Mouse (Mus musculus) kidney, postnatal 0 days (tissue): Measurements from ENCODE around the gene Abca1. TPM values are rescaled to one million over a fixed set of nuclear protein-coding genes. Genes with fewer than 3 reads are reported as not detected.

Experiments
- ATAC-seq: fragments of 200-750 bp; cut with Nextera tagmentation; replicated peaks from 2 replicates; pipeline ENCODE4 v1.8.0; 2017; ENCODE audit warnings: low read depth, moderate number of reproducible peaks, moderate TSS enrichment, moderate library complexity; ENCODE audit not compliant: low FRiP score
- DNase-seq: peaks from one replicate; pipeline ENCODE4 v3.0.0-alpha.2; 2016; ENCODE audit warnings: low spot score
- H3K27ac ChIP-seq: fragments of 300-500 bp; sonication (generic); 2 replicates; pipeline ENCODE4 v1.5.1; 2014; ENCODE audit warnings: mild to moderate bottlenecking
- H3K27me3 ChIP-seq: fragments of 300-500 bp; sonication (generic); 2 replicates; pipeline ENCODE4 v1.6.1; 2014; ENCODE audit warnings: low read length, mixed read lengths; ENCODE audit not compliant: insufficient read depth
- H3K36me3 ChIP-seq: fragments of 300-500 bp; sonication (generic); 2 replicates; pipeline ENCODE4 v1.6.1; 2014; ENCODE audit warnings: low read length, mixed read lengths; ENCODE audit not compliant: insufficient read depth
- H3K4me1 ChIP-seq: fragments of 300-500 bp; sonication (generic); replicated peaks from 2 replicates; pipeline ENCODE4 v1.6.1; 2014; ENCODE audit warnings: antibody characterized with exemption, low read length, mixed read lengths; ENCODE audit not compliant: insufficient read depth
- H3K4me2 ChIP-seq: fragments of 300-500 bp; sonication (generic); 2 replicates; pipeline ENCODE4 v1.6.1; 2014; ENCODE audit warnings: mild to moderate bottlenecking, low read length, moderate library complexity, mixed read lengths
- H3K4me3 ChIP-seq: fragments of 300-500 bp; sonication (generic); replicated peaks from 2 replicates; pipeline ENCODE4 v1.5.1; 2014; ENCODE audit warnings: low read depth, low read length
- H3K9ac ChIP-seq: fragments of 300-500 bp; sonication (generic); 2 replicates; pipeline ENCODE4 v1.6.1; 2014; ENCODE audit warnings: low read depth, low read length
- H3K9me3 ChIP-seq: fragments of 300-500 bp; sonication (generic); replicated peaks from 2 replicates; pipeline ENCODE4 v1.6.1; 2016; ENCODE audit warnings: low read length, inconsistent platforms, mixed read lengths
- CTCF ChIP-seq: IDR thresholded peaks from 2 replicates; pipeline ENCODE4 v1.5.1; 2016; ENCODE audit warnings: antibody characterized with exemption, low read depth, mild to moderate bottlenecking, moderate library complexity
- WGBS: fragments of 180-500 bp; shearing (Covaris S2); extraction: QIAGEN DNeasy Blood & Tissue Kit; methylation state at CpG from one replicate; pipeline ENCODE4 v1.1.7; 2014; 5-methylcytosine and 5-hydroxymethylcytosine counted together
- polyA plus RNA-seq: library from polyadenylated mRNA; unstranded; fragments of >200 nt; fragmentation: Nextera tagmentation; extraction: Ambion mirVana; gene quantifications from 2 replicates; pipeline ENCODE4 v1.2.1, GENCODE M21; 2015

Abca1 gene
- polyA plus RNA-seq, 1 experiment from 2014 or later = 4.7 TPM

DNA sequence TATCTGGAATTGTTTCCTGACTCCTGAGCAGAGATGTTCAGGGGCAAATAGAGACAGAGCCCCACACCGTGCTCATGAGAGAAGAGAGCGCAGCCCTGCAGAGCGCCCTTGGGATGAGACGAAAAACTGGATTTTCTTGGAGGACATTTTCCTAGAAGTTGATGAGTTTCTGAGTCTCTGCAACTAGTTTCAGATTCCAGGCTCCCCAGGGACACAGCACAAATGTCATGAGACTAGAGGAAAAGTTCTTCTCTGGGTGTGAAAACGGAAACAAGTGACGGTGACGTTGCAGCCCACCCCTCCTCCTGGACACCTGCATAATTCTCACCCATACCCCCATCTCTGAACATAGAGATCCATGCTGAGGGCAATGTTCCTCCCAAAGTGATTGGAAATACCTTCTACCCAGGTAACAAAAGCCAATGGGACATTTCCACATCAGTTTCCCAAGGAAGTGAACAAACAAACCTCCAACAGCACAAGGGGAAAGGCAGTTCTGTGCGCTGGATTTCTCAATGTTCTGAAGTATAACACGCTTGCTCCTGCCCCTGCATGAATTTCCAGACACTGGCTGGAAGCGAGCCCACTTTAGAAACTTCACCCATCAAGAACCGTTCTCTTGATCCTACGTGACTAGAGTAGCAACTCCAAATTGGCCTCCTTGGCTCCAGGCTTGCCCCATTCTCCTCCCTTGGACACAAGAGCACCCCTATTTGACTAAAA, 13.3 kb downstream of the Abca1 start:
- TF ChIP-seq CTCF = no peak
- no peak overlapping the region for H3K9ac ChIP-seq
- WGBS = 95% methylated on average over 12 of the region's 12 CpGs
- no peaks in the 10 kb centered on the region for H3K36me3 ChIP-seq
- H3K4me1 ChIP-seq = 0 out of 2 replicates have a peak, but pooled peaks cover 3% of the 10 kb centered on the region
- H3K27ac ChIP-seq = no peak overlapping the region
- no peak for ATAC-seq
- H3K9me3 ChIP-seq = no peaks in the 10 kb centered on the region
- no peak overlapping the region for H3K4me2 ChIP-seq
- H3K27me3 ChIP-seq = no peaks in the 10 kb centered on the region
- H3K4me3 ChIP-seq = no peak overlapping the region
- DNase-seq = no peak

DNA sequence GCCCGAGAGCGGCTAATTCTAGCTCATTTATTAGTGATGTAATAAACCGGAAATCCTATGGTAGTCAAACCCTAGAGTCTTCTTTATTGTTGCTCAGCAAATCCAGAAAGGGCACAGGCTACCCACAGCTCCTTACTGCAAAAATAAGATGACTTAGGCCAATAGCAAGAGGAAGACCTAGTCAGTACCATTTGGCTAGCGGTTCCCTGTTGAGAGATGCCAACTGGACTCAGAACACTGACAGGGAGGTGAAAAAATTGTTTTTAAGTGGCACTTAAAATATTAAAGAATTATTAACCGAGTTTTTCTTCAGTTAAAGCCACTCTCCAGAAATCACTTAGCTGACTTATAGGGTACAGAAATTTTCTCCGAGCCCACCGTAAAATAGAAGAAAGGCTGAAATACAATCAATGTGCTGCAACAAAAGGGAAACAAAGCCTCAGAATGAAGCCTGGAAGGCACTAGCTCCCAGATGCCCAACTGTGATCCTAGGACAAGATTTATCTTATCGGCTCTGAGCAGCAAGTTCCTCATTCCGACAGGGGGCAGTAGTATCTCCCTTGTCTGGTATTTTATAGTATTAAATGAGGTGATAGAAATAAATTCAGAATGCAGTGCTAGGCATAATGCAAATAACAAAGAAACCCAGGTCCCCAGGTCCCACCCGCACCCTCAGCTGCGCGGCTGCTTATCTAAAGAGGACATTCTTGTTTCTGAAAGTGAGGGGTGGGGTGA, 14.1 kb downstream of the Abca1 start:
- Histone ChIP-seq H3K36me3 (no peaks in the 10 kb centered on the region), H3K9ac (no peak overlapping the region), H3K4me2 (no peak overlapping the region), H3K9me3 (no peaks in the 10 kb centered on the region), H3K4me3 (no peak overlapping the region), H3K4me1 (0 out of 2 replicates have a peak, but pooled peaks cover 3% of the 10 kb centered on the region), H3K27ac (no peak overlapping the region), H3K27me3 (no peaks in the 10 kb centered on the region)
- 88% methylated on average over 12 of the region's 12 CpGs for WGBS
- ATAC-seq (no peak), DNase-seq (no peak)
- no peak for TF ChIP-seq CTCF

DNA sequence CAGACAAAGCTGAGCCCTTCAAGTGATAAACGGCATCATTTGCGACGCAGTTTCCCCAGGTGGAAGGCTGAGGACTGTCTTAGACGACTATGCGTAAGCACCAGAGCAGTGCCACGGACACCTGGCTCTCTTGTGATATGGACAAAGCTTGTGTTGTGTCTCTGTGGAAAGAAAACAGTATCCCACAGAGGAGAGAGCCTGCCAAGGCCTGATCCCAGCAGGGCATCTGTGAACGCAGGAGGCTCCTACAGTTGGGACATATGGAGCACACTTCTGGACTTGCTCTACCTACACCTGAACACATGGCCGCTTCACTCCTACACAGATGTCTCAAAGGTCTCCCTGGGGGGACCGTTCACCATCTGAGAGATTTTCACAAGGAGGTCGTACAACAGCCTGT, 15.1 kb downstream of the Abca1 start:
- WGBS = 77% methylated on average over 10 of the region's 10 CpGs
- no peak overlapping the region for H3K27ac ChIP-seq
- ATAC-seq = no peak

DNA sequence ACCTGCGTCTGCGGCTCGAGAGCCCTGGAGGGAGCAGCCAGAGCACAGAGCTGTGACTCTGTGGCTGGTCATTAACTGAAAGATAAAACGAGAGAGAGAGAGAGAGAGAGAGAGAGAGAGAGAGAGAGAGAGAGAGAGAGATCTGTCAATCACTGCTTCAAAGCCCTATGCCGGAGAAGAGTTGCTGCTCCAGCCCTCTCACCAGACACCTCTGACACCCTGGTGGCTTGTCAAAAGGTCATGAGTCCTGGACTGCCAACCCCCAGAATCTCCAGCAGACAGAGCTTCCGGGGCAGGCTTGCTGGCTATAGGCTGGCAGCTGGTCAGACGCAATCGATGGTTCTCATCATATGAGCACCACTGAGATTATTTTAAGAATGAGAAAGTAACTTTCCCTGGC, 15.7 kb downstream of the Abca1 start:
- Histone ChIP-seq H3K9me3 (no peaks in the 10 kb centered on the region), H3K4me2 (no peak overlapping the region), H3K36me3 (no peaks in the 10 kb centered on the region), H3K4me3 (no peak overlapping the region), H3K4me1 (no peaks in the 10 kb centered on the region), H3K27me3 (no peaks in the 10 kb centered on the region), H3K9ac (no peak overlapping the region), H3K27ac (no peak overlapping the region)
- WGBS = 73% methylated on average over 8 of the region's 8 CpGs
- no peak for ATAC-seq
- no peak for TF ChIP-seq CTCF
- DNase-seq = no peak

More for the DNA sequence above, 15.1 kb downstream of the Abca1 start:
- H3K4me2 ChIP-seq = no peak overlapping the region
- H3K9ac ChIP-seq = no peak overlapping the region
- no peak for DNase-seq
- 0 out of 2 replicates have a peak, but pooled peaks cover 2% of the 10 kb centered on the region for H3K4me1 ChIP-seq
- no peaks in the 10 kb centered on the region for H3K9me3 ChIP-seq
- H3K4me3 ChIP-seq = no peak overlapping the region
- no peak for TF ChIP-seq CTCF
- no peaks in the 10 kb centered on the region for H3K36me3 ChIP-seq
- no peaks in the 10 kb centered on the region for H3K27me3 ChIP-seq

DNA sequence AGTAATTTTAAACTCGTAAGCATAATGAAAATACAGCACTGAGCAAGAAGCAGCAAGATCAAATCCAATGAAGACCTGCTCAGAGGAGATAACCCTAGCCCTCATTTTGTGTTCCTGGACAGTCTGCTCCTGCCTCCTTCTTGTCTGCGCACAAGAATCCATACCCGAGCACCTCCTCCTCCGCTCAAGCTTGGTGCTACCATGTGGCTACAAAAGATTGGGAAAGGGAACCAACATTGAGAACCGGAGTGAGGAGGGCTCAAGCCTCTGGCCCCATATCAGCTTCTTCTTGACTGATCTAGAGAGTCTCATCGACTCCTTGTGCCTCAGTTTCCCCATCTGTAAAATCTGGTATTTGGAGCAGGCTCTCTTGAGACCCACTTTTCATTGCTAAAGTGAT, 19.0 kb downstream of the Abca1 start:
- Histone ChIP-seq H3K9ac (no peak overlapping the region), H3K4me2 (no peak overlapping the region), H3K9me3 (no peaks in the 10 kb centered on the region), H3K4me3 (no peak overlapping the region), H3K36me3 (no peaks in the 10 kb centered on the region), H3K27me3 (no peaks in the 10 kb centered on the region), H3K4me1 (no peaks in the 10 kb centered on the region), H3K27ac (no peak overlapping the region)
- TF ChIP-seq CTCF = no peak
- no peak for ATAC-seq
- no peak for DNase-seq
- WGBS = 94% methylated on average over 6 of the region's 6 CpGs

DNA sequence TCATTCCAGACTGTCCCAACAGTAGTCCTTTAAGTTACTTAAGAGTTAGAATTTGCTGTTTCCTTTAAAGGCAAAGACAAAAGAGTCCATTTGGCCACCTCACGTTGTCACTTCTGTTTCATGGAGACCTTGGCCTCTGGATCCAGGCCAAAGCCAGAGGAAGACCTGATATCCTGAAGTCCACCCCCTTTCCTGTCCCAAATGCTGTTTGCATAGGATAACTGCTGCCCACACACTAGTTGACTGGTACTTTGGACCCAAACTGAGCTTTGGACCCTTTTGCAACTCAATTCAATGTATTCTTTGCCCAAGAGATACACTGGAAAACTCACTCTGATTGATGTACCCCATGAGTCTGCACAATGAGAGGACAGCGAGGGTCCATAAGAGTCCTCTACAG, 20.2 kb downstream of the Abca1 start:
- DNase-seq (no peak), ATAC-seq (no peak)
- H3K4me1 ChIP-seq = no peaks in the 10 kb centered on the region
- H3K9ac ChIP-seq = no peak overlapping the region
- WGBS = 74% methylated on average over 2 of the region's 2 CpGs
- H3K4me2 ChIP-seq = no peak overlapping the region
- H3K27ac ChIP-seq = no peak overlapping the region
- no peak overlapping the region for H3K4me3 ChIP-seq
- H3K36me3 ChIP-seq = no peaks in the 10 kb centered on the region
- TF ChIP-seq CTCF = no peak
- no peaks in the 10 kb centered on the region for H3K9me3 ChIP-seq
- no peaks in the 10 kb centered on the region for H3K27me3 ChIP-seq
